Mouse (Mus musculus): ENCODE results near the gene Gm13030.
A peak's percentile ranks its signal among the peaks of the same experiment; 100 is the strongest.
"Not testable (repeated sequence)": the region's sequence is repeated elsewhere in the genome, so short reads cannot be mapped to it uniquely, and the experiment has no call there.

The Gm13030 gene

GRCm38 (mm10) chr4:138873864-138874263, at the start of gene Gm13030:
TSS of gene Gm13030 (minus strand) at chr4:138873964.
- no peak for DNase-seq

GRCm38 (mm10) chr4:138922131-138922459, 48.3 kb upstream of the Gm13030 start:
- DNase-seq = peak; percentile 77 to 93

GRCm38 (mm10) chr4:138921254-138922130, 47.7 kb upstream of the Gm13030 start:
- DNase-seq = no peak

- no peak for DNase-seq
Measured at GRCm38 (mm10) chr4:138917282-138917681, 43.5 kb upstream of the Gm13030 start.

- DNase-seq = peak; percentile 95 to 97
Measured at GRCm38 (mm10) chr4:138913797-138914196, 40.0 kb upstream of the Gm13030 start, which contains the start of gene Otud3. TSS of gene Otud3 (minus strand) at chr4:138913945.

- DNase-seq = peak in 1 of 2 experiments; percentile 45
Measured at GRCm38 (mm10) chr4:138913141-138913787, 39.5 kb upstream of the Gm13030 start.

GRCm38 (mm10) chr4:138905624-138906337, 32.0 kb upstream of the Gm13030 start:
- no peak for DNase-seq

GRCm38 (mm10) chr4:138899361-138899760, 25.6 kb upstream of the Gm13030 start:
- DNase-seq = no peak

- not testable (repeated sequence) for DNase-seq
Measured at GRCm38 (mm10) chr4:138893789-138894188, 20.0 kb upstream of the Gm13030 start.

GRCm38 (mm10) chr4:138892655-138893054, 18.9 kb upstream of the Gm13030 start:
- DNase-seq = no peak

- DNase-seq = no peak
Measured at GRCm38 (mm10) chr4:138889635-138890034, 15.9 kb upstream of the Gm13030 start.

- DNase-seq = no peak
Measured at GRCm38 (mm10) chr4:138889165-138889564, 15.4 kb upstream of the Gm13030 start.

- DNase-seq = peak; percentile 62 to 88
Measured at GRCm38 (mm10) chr4:138884261-138884660, 10.5 kb upstream of the Gm13030 start.

- DNase-seq = no peak
Measured at GRCm38 (mm10) chr4:138882179-138882578, 8.4 kb upstream of the Gm13030 start.

- DNase-seq = no peak
Measured at GRCm38 (mm10) chr4:138880811-138881584, 7.2 kb upstream of the Gm13030 start.

- DNase-seq = no peak
Measured at GRCm38 (mm10) chr4:138879808-138880207, 6.0 kb upstream of the Gm13030 start.

- no peak for DNase-seq
Measured at GRCm38 (mm10) chr4:138878783-138879182, 5.0 kb upstream of the Gm13030 start.

GRCm38 (mm10) chr4:138877731-138878130, 4.0 kb upstream of the Gm13030 start, which contains the start of gene Pla2g2e:
TSS of gene Pla2g2e (plus strand) at chr4:138877942.
- no peak for DNase-seq

GRCm38 (mm10) chr4:138875986-138876385, 2.2 kb upstream of the Gm13030 start:
- no peak for DNase-seq

GRCm38 (mm10) chr4:138875275-138875674, 1.5 kb upstream of the Gm13030 start:
- not testable (repeated sequence) for DNase-seq

- no peak for DNase-seq
Measured at GRCm38 (mm10) chr4:138868666-138869065, 5.1 kb downstream of the Gm13030 start.

- peak in 1 of 2 experiments; percentile 72 for DNase-seq
Measured at GRCm38 (mm10) chr4:138866413-138866812, 7.4 kb downstream of the Gm13030 start.

Data from spleen, adult 18-20 months (tissue).